Mouse (Mus musculus): ENCODE measurements around the gene Cbx1.
A peak's percentile ranks its signal among the peaks of the same experiment; 100 is the strongest.

Cbx1 gene

DNA sequence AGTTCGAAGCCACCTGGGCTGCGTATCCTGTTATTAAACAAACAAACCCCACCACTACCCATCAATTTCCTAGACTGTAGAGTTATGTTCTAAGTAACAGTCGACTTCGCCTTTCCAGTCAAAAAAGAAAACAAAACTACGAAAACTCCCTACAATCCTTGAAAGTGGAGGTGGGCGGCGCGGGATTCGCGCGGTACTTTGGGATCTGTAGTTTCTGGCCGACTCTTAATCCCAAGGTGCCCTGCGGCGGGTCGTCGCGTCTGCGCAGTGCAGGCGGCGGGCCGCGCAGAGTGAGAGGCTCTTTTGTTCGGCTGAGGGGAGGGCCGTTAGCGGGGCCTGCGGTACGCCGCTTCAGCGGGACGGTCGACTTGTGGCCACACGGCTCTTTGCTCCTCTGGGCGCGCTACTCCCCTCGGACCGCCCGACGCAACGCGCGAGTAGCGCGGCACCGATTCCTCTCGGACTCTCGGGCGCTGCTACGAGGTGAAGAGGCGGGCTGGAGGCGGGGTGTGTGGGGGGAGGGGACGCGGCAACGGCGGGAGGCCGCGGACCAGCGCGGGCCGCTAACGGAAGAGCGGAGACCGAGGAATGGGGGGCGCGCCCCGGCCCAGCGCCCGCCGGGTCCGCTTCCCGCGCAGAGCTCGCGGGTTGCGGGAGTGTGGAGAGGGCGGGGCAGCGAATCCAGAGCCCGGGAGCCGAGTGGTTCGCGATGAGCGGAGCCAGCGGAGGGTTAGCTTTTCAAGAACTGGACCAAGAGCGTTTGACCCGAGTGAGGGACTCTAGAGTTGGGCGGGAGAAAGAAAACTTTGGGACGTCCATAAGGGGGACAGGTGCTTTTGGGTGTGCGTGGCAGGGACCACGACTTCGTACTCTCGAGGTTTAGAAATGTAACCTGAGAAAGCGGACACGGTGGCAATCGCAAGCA, at the start of gene Cbx1:
Gene Cbx1 (plus strand): TSS at position 257 of the 925 bp plus-strand sequence.
- peak; percentile 95 for DNase-seq

DNA sequence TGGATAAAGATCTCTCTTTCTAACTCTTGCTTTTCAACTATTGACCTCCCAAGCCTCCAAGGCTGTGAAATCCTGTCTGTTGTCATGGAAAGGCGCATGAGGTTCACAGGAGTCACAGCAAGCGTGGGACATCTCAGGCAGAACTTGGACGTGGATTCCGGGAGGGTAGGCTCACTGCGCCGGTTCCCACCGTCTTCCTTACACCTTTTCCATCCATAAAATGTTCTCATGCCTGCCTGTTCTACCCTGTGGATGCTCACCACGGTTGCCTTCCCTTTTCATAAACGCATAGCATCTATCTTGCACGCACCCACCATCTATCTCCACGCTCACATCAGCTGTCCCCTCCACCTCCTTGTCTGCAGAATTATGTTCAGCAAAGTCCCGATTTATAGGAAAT, 48.1 kb upstream of the Cbx1 start:
- no peak for DNase-seq

DNA sequence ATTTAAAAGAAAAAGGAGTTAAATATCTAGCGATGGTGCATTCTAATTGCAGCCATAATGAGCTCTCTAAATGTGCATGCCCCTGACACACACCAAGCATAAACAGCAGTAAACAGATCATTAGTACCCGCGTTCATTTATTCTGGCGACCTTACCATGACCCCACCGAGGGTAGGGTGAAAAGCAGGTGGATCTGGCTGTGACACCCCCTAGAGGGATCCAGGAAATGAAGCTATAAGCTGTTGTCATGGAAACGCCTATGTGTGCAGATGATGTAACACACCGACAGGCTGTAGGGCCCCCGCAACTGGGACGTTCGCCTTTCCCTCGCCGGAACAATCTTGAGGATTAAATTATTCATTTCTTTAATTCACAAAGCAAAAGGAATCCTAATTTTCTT, 46.9 kb upstream of the Cbx1 start:
- no peak for DNase-seq

DNA sequence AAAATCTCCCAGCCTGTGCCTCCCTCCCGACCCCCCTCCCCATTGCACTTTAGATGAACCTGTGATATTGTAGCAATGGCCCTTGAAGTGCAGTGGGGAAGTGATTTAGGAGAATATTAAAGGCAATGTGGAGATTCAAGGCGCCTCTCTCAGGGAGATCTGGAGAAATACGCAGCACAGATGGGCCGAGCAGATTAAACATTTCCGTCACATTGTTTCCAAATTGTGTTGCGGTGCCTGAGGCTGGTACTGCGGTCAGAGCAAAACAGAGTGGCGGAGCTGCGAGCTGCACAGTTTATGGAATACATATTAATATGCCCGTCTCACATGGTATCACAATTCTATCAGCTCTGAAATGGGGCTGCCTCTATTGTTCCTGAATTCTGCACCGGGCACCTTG, 45.9 kb upstream of the Cbx1 start:
- DNase-seq: no peak

DNA sequence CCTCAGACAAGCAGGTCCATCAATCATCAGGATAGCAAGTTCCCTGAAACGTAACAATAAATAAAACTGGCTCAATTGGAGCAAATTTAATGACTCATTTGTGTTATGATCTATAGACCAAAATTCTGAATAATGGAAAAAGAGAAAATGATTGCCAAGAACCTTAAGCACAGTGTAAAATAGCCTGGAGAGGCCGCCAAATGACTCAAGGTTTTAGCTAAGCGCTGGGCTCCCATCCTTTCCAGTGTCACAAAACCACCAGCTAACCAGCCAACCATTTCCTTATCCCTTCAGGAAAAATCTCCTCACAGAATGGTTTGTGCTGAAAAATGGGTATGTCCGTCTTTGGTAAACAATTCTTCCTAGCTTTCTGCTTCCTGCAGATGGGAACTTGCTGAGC, 45.0 kb upstream of the Cbx1 start:
- no peak for DNase-seq

DNA sequence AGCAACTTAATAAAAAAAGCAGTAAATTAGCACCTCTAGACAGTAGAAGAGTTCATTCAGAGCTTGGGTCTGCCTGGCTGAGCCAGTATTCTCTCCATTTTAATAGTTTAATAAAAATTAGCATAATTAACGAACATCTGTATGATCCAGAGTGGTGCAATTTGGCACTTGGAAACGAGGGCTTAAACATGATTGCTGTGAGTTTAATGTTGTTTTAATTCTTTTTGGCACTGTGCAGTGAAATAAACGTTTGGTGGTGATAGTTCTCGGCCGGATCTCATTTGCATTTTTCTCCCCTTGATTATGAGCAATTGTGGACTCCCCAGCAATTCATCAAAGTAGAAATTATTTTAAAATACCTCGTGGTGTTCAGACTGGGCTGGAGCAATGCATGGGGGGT, 42.3 kb upstream of the Cbx1 start:
- no peak for DNase-seq

DNA sequence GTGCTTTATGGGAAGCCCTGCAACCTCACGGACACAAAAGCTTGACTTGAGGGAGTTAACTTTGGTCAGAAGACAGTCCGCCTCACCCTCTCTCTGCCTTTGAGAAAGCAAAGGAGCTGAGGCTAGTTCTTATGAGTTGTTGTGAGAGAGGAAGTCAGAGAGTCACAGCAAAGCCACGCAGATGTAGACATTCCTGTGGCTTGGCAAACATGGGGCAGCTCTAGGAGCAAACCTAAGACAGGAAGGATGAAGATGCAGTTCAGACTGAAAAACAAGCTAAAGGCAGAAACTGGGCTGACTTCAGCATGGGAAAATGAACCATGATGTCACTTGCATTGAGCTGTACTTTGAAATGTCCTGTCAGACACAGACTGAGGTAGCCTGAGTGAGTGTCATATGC, 41.4 kb upstream of the Cbx1 start:
- no peak for DNase-seq

DNA sequence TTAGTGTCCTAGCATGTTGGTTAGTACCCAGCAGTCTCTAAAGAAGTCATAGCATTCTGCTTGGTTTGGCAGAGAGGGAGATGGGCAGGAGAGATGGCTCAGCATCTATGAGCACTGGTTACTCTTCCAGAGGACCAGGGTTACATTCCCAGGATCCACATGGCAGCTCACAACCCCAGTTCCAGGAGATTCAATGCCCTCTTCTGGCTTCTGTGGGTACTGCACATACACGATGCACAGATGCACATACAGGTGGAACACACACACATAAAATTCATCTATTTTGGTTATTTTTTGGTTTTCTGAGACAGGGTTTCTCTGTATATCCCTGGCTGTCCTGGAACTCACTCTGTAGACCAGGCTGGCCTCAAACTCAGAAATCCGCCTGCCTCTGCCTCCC, 33.6 kb upstream of the Cbx1 start:
- no peak for DNase-seq

DNA sequence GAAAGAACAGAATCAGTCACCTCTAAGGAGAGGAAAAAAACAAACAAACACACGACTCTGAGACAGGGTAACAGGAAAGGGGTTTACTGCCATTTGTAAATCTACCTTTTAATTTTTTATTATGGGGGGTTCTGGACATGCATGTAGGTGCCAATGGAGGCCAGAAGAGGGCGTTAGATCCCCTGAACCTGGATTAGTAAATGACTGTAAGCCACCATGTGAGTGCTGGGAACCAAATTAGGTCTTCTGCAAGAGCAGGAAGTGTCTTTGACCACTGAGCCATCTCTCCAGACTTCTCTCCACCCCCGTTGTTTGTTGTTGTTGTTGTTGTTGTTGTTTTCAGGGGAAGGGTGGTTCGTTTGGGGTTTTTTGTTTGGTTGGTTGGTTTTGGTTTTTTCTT, 31.5 kb upstream of the Cbx1 start:
- no peak for DNase-seq

DNA sequence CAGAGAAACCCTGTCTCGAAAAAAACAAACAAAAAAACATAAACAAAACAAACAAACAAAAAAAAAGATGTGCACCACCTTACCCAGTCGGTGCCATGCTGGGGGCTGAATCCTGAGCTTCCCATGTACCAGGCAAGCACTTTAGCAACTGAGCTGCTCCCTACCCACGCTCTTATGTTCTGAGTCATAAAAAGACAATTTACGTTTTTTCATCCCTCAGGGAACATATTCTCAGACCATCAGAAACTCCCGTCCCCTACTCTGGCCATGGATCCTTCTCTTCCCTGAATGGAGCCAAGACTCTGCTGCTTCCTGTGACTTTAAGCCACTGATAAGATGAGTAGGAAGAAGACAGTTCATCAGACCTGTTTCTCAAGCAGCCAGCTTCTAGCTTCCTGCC, 30.5 kb upstream of the Cbx1 start:
- no peak for DNase-seq

DNA sequence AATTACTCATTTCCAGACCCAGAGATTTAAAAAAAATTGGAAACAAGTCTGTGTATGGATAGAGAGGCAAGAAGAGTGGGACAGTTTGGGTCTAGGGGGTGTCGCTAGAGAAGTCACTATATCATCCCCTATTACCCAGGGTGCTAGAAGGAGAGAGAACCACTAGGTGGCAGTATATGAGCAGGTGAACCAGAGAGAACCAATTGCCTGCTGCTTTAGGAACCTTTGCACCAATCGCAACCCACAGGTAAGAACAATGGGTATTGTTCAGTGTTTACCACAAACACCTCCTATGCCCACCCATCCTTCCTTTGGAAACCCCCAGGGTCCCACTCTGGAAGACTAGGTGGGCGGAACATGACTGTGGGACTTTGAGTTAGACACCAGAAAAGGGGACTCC, 28.9 kb upstream of the Cbx1 start:
- DNase-seq: peak; percentile 56 to 77

DNA sequence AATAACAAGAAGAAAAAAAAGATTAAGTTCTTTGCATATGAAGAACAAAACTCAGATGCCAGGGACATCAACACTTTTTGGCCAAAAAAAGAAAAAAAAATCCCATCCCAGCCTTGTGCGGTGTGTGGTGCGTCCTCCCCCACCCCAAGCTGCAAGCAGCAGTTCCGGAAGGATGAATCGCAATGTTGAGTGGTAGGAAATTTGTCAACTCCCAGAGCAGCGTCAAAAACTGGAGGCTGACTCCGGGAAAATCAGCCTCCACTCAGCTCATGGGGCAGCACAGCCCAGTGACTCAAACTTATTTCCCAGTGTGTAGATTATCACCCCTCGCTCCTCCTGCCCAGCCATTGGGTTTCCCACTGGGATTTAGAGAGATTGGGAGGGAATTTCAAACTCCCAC, 26.9 kb upstream of the Cbx1 start:
- DNase-seq: no peak

DNA sequence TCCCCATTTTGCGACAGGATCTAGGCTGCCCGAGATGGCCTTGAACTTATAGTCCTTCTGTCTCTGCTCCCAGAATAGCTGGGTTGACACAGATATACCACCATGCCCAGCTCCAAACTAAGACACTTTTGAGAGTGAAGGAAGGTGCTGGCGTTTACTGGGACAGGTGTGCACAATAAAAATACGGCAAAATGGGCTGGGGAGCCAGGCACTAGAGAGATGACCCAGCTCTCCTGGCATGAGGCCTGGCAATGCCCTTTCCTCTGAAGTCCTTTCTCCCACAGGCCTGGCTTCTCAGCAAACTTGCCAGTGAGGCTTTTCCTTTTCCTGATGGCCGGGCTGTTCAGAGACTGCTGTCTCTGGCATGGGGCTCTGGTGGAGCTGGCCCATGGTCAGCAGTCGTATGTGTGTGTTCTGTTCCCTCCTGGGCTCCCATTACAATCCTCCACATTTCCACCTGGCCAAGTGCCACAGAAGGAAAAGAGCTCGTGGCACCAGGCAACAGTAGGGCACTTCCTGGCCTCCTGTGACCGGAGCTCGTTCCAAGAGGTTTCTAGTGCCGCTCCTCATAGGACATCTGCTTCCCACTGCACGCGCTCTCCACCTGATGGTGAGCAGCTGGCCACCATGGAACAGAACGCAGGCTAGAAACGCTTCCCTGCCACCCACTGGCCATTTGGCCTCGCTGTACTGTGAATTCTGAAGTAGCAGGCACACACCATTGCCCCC, 26.0 kb upstream of the Cbx1 start:
- DNase-seq: peak in 1 of 2 experiments; percentile 24

DNA sequence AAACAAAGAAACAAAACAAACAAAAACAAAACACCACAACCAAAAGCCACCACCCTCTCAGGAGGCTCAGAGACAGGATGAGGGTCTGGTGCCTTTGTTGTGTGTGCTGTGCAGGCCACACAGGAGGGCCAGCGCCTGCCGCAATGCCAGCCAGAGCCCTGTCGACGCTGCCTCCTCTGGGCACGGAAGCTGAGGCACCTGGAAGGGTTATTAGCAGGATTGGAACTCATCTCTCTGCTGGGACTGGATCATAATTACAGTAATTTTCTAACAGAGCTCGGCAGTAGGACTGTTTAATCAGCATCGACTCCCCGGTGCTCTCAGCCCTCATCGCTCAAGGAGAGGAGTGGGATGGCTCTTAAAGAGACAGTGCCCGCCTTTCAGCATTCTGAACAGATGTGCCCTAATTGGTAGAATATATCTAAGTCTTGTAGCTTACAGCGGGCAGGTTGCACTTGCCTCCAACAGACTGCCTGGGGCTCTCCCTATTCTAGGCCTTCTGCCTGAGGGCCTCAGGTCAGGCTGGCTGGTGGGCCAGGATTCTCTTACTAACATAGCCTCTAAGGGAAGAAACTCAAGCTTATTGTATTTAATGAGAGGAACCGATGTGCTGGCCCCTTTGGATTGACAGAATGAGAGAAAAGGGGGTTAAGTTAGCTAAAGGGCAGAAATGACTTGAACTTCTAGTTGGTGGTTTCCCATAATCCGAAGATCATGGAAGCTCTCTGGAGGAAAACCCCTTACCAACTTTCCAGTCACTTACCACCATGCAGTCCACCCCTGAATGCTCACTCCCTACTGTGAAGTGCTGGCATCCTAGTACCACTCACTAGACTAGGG, 24.2 kb upstream of the Cbx1 start:
- DNase-seq: no peak

DNA sequence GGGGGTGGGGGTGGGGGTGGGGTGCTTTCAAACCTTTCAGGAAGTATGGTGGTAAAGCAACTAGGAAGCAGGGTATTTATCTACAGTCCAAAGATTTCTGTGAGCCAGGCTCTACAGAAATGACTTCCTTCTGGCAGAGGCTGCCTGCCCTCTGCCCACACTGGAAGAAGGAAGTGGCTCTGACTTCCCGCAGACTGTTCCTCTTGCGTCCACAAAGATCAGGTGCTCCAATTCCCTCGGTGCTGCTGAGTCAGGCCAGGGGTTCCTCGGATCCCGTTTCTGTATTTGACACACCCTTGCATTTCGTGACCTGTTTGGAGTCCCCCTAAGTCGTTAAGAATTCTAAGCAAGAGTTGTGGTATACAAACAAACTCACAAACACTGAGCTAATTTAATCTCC, 23.3 kb upstream of the Cbx1 start:
- DNase-seq: peak; percentile 17 to 18

DNA sequence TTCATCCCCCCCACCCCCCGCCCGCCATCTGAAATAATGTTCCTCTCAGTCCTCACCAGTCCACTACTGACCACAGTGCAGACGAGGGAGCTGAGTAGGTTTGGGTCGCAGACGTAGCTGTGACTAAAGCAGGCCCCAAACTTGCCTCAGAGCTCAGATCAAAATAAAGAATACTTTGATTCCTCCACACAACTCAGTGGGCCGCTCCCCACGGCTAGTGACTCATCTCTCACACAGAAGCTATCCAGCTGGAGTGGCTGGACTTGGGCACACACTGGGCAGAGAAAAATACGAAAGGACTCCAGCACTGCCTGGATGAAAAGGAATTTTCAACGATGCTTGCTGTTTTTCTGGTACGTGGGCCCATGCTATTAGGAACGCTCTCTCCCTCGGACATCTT, 22.4 kb upstream of the Cbx1 start:
- DNase-seq: no peak

DNA sequence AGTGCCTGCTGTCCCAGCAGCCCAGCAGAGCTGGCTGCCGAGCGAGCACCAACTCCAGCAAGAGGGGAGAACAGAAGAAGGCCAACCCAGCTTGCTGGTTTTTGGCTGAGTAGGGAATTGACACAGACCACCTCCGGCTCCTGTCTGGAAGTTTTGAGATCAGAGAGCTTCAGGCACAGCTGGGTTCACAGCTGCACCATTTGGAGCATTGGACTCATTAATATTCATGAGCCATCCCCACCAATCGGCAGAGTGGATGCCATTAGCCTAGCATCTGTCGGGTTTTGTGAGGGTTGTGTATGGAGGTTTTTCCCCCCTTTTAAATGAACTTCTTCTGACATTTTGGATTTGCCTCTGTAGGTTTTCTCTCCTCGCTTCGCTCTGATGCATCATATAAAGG, 21.8 kb upstream of the Cbx1 start:
- DNase-seq: no peak

DNA sequence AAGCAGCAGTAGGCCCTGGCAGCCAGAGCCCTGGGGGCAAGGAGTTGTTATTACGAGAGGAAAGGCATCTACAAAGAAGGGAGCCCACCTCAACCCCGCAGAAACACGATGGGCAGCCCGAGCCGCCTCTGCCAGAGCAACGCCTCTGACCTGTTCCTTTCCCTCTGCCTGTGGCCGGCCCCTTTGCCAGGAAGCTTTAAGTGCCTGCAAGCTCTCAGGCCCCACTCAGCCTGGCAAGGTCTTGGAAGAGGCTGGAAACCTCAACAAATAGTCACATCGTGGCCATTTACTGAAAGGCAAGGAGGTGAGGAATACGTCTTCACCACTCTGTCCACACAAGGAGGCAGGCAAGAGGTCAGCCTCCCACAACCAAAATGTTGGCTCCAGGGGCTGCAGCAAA, 20.7 kb upstream of the Cbx1 start:
- DNase-seq: no peak

DNA sequence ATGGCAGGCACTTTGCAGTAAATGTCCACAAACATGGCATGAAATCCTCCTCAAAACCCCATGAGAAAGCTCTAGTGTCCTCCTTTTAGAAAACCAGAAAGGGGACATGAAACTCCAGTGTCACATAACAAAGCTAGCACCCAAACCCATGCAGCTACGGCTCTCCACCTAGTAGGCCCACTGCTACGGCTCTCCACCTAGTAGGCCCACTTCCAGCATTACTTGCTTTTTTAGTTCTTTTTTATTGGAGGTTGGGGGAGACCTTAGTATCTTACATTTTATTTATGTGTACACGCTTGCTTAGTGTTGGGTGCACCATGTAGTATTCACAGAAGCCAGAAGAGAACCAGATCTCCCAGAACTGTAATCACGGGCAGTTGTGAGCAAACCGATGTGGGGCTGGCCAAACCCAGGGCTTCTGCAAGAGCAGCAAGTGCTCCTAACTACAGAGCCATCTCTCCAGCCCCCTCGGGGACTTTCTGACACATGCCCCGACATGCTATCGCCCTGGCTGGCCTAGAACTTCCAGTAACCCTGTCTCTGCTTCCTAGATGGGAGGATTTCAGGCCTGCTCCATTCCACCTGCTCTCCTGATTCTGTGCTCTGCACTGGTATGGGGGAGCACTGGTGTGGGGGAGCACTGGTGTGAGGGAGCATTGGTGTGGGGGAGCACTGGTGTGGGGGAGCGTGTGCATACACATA, 17.5 kb upstream of the Cbx1 start:
- no peak for DNase-seq

DNA sequence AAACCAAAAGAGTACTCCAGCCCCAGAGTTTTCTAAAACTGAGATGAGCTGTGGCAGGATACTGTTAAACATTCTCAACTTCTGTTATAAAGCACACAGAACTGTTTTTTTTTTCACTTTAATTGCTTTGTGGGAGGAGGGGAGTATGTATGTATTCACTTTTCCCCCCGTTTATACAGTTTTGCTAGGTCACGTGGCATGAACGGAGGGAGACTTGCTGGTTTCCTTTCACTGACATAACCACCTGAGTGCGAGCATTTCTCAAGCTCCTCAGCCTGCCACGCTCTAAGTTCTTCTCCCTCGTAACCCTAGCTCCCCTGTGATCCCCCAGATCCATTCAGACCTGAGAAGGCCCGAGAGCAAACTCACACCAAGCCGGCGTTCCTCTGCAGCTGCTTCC, 16.5 kb upstream of the Cbx1 start:
- no peak for DNase-seq

DNA sequence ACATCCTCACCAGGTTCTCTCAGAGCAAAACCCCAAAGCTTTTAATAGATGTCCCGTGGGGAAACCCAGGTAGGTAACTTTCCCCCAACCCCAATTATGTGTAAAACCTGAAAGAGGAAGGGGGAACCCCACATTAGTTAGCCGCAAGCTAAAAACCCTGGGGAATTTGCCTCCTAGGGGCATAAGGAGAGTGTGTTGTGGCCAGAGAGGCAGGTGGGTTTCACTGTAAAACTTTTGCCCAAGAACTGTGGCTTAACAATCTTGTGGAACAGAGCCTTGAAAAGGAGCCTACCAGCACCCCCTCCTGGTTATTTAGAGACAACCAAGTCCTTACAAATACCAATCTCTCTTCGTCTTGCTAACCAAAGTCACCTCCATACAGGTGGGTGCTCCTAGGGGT, 14.4 kb upstream of the Cbx1 start:
- no peak for DNase-seq

DNA sequence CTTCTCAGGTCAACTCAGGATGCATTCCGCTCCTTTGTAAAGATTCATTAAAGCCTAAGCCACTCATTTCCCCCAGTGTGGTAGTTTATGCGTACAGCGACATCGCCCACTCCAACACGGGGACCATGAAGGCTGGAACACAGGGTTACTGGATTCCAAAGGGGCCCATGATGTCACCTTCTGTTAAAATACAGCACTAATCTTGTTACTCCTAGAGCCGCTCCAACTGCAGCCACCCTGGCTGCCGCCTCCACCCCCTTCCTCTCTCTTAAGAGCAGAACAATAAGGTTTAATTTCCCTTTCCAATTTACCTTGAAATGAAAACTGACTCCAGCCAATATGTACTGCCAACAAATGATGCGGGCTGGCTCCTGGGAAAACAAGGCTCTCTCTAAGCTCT, 13.9 kb upstream of the Cbx1 start:
- DNase-seq: no peak

DNA sequence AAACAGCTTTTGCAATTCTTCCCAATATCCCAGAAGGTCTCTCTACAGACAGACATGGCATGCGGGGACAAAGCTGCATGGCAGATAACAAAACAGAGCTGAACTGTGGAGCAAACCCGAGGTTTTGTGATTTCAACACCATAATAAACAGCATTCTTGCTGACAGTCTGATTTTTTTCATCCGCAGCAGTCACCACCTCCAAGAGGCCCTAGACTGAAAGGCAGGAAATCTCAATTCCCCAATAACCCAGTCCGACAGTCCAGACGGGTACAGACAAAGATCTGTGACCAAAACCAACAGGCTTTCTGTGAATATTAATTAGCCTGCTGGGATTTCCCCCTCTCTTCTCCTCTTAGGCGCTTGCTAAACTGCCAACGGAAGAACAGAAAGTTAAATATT, 13.3 kb upstream of the Cbx1 start:
- no peak for DNase-seq

Data from kidney, postnatal 36 days (tissue).